Mouse (Mus musculus) lung, adult 10 weeks (tissue): ENCODE data around the gene Cfap77. TPM values are rescaled to one million over a fixed set of nuclear protein-coding genes. Genes with fewer than 3 reads are reported as not detected.

ENCODE experiments used
- polyA plus RNA-seq: library from polyadenylated mRNA; stranded (reverse); fragments of 350-450 nt; fragmentation: Illumina TruSeq; extraction: RNeasy Lipid Tissue Mini Kit (QIAGEN cat#74804); gene quantifications from one replicate; pipeline ENCODE4 v1.2.3, GENCODE M21; 2014; ENCODE audit warnings: low read depth, low replicate concordance; ENCODE audit not compliant: insufficient read depth

Gene Cfap77
- 4.9 TPM for polyA plus RNA-seq

DNA sequence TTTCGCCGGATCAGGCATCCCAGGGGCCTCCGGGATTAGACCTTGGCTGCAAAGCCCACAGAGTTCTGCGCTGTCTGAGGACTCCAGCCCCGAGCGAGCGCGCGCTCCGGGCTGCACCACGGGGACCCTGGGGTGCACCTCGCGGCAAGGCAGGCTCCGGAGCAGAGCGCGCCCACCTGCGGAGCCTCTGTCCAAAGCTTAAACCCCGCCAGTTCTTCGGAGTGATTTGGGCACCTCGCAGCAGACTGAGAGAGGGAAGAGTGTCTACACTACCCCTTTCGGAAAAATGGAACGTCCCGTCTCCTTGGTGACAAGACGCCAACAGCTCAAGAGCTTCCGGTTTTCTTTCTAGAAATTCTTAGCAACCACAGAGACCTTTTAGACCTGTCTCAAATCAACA lies at the start of gene Cfap77:
Gene Cfap77, minus strand, starts transcription at position 76 of the 400 bp plus-strand sequence.

DNA sequence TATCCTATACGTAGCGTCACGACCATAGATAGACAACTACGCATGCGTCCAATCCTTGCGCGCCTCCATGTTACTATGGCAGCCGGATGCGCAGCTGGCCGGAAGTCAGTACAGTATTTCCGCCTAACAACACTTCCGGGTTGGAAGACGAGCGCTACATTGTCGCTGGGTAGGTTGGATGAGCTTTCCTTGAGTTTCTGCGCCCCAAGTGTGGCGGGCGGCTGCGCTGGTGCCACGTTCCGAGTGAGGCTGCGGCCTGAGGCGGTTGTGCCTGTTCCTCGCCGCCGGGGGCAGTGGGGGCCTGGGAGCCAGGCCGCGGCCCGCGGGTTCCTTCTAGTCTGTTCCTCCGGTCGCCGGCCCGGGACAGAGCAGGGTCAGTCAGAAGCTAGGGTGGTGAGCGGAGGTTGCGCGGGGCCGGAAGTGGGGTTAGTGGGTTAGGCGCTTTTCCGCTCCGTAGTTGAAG lies 5.3 kb upstream of the Cfap77 start, which contains the start of gene Ttf1:
Gene Ttf1, plus strand, starts transcription at position 128 of the 463 bp plus-strand sequence.

GRCm38 (mm10) chr2:28916513-28916865 lies 138.4 kb downstream of the Cfap77 start, which contains the start of gene Barhl1:
TSS of gene Barhl1 (minus strand) at chr2:28916668.

Other genes starting within 250 kb of the Cfap77 start
- 4.9 TPM for gene Gtf3c4, start 214.7 kb downstream of the Cfap77 start, polyA plus RNA-seq
- gene Ddx31, start 214.7 kb downstream of the Cfap77 start, polyA plus RNA-seq, result 4.0 TPM
- not detected for gene Barhl1, start 138.4 kb downstream of the Cfap77 start, polyA plus RNA-seq
- 6.1 TPM for gene Ttf1, start 5.2 kb upstream of the Cfap77 start, polyA plus RNA-seq
- gene Setx, start 69.1 kb upstream of the Cfap77 start, polyA plus RNA-seq, result 5.6 TPM
- 6.1 TPM for gene Ntng2, start 197.9 kb upstream of the Cfap77 start, polyA plus RNA-seq